Mouse (Mus musculus): ENCODE results near the gene Gm49510. TPM values are rescaled to one million over a fixed set of nuclear protein-coding genes. Genes with fewer than 3 reads are reported as not detected.

Gm49510 gene
- total and polyA plus RNA-seq, 3 experiments: 0.12 to 0.25 TPM; not detected in 1

DNA sequence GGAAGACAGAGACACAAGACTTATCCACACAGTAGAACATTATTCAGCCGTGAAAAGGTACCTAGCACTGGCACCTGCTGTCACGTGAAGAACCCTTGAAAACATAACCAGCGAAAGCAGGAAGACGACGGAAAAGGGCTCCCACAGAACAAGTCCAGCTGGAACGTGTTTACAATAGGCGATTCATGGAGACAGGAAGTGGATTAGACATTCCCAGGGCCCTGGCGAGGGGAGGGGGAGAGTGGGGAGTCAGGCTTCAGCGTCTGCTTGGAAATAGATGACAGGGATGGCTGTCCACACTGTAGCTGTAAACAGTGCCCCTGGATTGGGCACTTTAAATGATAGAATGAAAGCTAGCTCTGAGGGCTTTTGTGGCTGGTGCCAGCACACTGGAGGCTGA lies 31.1 kb upstream of the Gm49510 start:
- H3K4me2 ChIP-seq (ENCODE audit: insufficient read depth, low read depth, poor library complexity, severe bottlenecking): no peak overlapping the region

GRCm38 (mm10) chr15:78868826-78869233 lies 30.6 kb upstream of the Gm49510 start:
- H3K27ac ChIP-seq (ENCODE audit: insufficient read depth, low read depth): no peak overlapping the region
- H3K4me3 ChIP-seq (replicated peaks in 1 of 3; ENCODE audit: low read depth in 2 of 3, low read length in 2 of 3, poor library complexity in 1 of 3): no peak overlapping the region
- peaks cover 56% of the 10 kb centered on the region for H3K27me3 ChIP-seq (replicated peaks)
- dilution Hi-C loops (cut with MboI; ENCODE audit: extremely low pct_ligation_motif_present, extremely low pct_unique_long_range_greater_than_20kb, low sequenced_read_pairs): no loop called here
- peaks cover 1 to 2% of the 10 kb centered on the region in 2 experiments; a peak in 2 of 4 replicates for H3K4me1 ChIP-seq (ENCODE audit: control insufficient read depth in 1 of 2, insufficient read depth in 2 of 2)
- DNase-seq (ENCODE audit: extremely low read depth): no peak
- in situ Hi-C loops (cut with MboI; ENCODE audit: low pct_ligation_motif_present, low pct_unique_long_range_greater_than_20kb, low sequenced_read_pairs): no loop called here
- H3K79me2 ChIP-seq (replicated peaks; ENCODE audit: control insufficient read depth, extremely low read depth, insufficient read depth, poor library complexity, severe bottlenecking): no peaks in the 10 kb centered on the region
- TF ChIP-seq MAFK (IDR thresholded peaks at IDR 0.05; ENCODE audit: insufficient replicate concordance, low read length) (no peak), RAD21 (IDR thresholded peaks at IDR 0.05; ENCODE audit: low read depth, low read length) (no peak), JUND (conservative IDR thresholded peaks at IDR 0.05; ENCODE audit: low read depth, low read length) (no peak), MYC (IDR thresholded peaks at IDR 0.05; ENCODE audit: low read depth, low read length) (no peak), MAZ (IDR thresholded peaks at IDR 0.05; ENCODE audit: low read depth, low read length) (no peak), SMC3 (IDR thresholded peaks at IDR 0.05; ENCODE audit: low read depth, low read length) (no peak), ZNF384 (IDR thresholded peaks at IDR 0.05; ENCODE audit: low read depth, low read length) (no peak), E2F4 (IDR thresholded peaks at IDR 0.05; ENCODE audit: insufficient replicate concordance, low read depth, low read length) (no peak), MAX (IDR thresholded peaks at IDR 0.05; ENCODE audit: low read length) (no peak), CHD1 (IDR thresholded peaks at IDR 0.05; ENCODE audit: low read depth, low read length) (no peak), JUN (IDR thresholded peaks at IDR 0.05; ENCODE audit: insufficient read depth, low read depth, low read length) (no peak), USF1 (IDR thresholded peaks at IDR 0.05; ENCODE audit: low read depth, low read length) (no peak), ETS1 (conservative IDR thresholded peaks at IDR 0.05; ENCODE audit: low read depth, low read length) (no peak)
- H3K4me2 ChIP-seq (ENCODE audit: insufficient read depth, low read depth, poor library complexity, severe bottlenecking): no peak overlapping the region
- no peaks in the 10 kb centered on the region for H3K9me3 ChIP-seq (replicated peaks; ENCODE audit: low read length)
- no peak overlapping the region for H3K9ac ChIP-seq (ENCODE audit: insufficient read depth, low read depth)
- no peaks in the 10 kb centered on the region for H3K36me3 ChIP-seq (replicated peaks in 1 of 2; ENCODE audit: control insufficient read depth in 1 of 2, insufficient read depth in 1 of 2, low read length in 1 of 2)

More for the DNA sequence above, 31.1 kb upstream of the Gm49510 start:
- dilution Hi-C loops (cut with MboI; ENCODE audit: extremely low pct_ligation_motif_present, extremely low pct_unique_long_range_greater_than_20kb, low sequenced_read_pairs) (no loop called here), in situ Hi-C loops (cut with MboI; ENCODE audit: low pct_ligation_motif_present, low pct_unique_long_range_greater_than_20kb, low sequenced_read_pairs) (no loop called here)
- Histone ChIP-seq H3K9ac (ENCODE audit: insufficient read depth, low read depth) (no peak overlapping the region), H3K27me3 (replicated peaks) (peaks cover 57% of the 10 kb centered on the region), H3K27ac (ENCODE audit: insufficient read depth, low read depth) (no peak overlapping the region), H3K4me1 (ENCODE audit: control insufficient read depth in 1 of 2, insufficient read depth in 2 of 2) (peaks cover 2 to 3% of the 10 kb centered on the region in 2 experiments; a peak in 2 of 4 replicates), H3K9me3 (replicated peaks; ENCODE audit: low read length) (no peaks in the 10 kb centered on the region), H3K36me3 (replicated peaks in 1 of 2; ENCODE audit: control insufficient read depth in 1 of 2, insufficient read depth in 1 of 2, low read length in 1 of 2) (no peaks in the 10 kb centered on the region), H3K79me2 (replicated peaks; ENCODE audit: control insufficient read depth, extremely low read depth, insufficient read depth, poor library complexity, severe bottlenecking) (no peaks in the 10 kb centered on the region), H3K4me3 (replicated peaks in 1 of 3; ENCODE audit: low read depth in 2 of 3, low read length in 2 of 3, poor library complexity in 1 of 3) (no peak overlapping the region)
- no peak for DNase-seq (ENCODE audit: extremely low read depth)
- TF ChIP-seq EP300 (IDR thresholded peaks at IDR 0.05; ENCODE audit: low read length) (no peak), CTCF (conservative IDR thresholded peaks at IDR 0.05 in 1 of 2, IDR thresholded peaks at IDR 0.05 in 1 of 2; ENCODE audit: low read depth in 2 of 2, low read length in 2 of 2) (no peak), CHD1 (IDR thresholded peaks at IDR 0.05; ENCODE audit: low read depth, low read length) (no peak), CHD2 (IDR thresholded peaks at IDR 0.05; ENCODE audit: low read length) (no peak), JUN (IDR thresholded peaks at IDR 0.05; ENCODE audit: insufficient read depth, low read depth, low read length) (no peak), SIN3A (IDR thresholded peaks at IDR 0.05; ENCODE audit: low read length) (no peak), RCOR1 (conservative IDR thresholded peaks at IDR 0.05; ENCODE audit: low read depth, low read length) (no peak), ZNF384 (IDR thresholded peaks at IDR 0.05; ENCODE audit: low read depth, low read length) (no peak), MAZ (IDR thresholded peaks at IDR 0.05; ENCODE audit: low read depth, low read length) (no peak), HCFC1 (IDR thresholded peaks at IDR 0.05; ENCODE audit: low read depth, low read length) (no peak)
